Mouse (Mus musculus): ENCODE measurements around the gene Kbtbd8.

Gene Kbtbd8

GRCm38 (mm10) chr6:95116946-95117345 lies at the start of gene Kbtbd8:
TSS of gene Kbtbd8 (plus strand) at chr6:95117240.
- no peak for DNase-seq (ENCODE audit: low spot score in 2 of 2)

GRCm38 (mm10) chr6:95069753-95070152 lies 47.3 kb upstream of the Kbtbd8 start:
- DNase-seq (ENCODE audit: low spot score in 2 of 2) = no peak

- no peak for DNase-seq (ENCODE audit: low spot score in 2 of 2)
These were observed 31.8 kb upstream of the Kbtbd8 start for GRCm38 (mm10) chr6:95085276-95085675.

GRCm38 (mm10) chr6:95087154-95087846 lies 29.7 kb upstream of the Kbtbd8 start:
- DNase-seq (ENCODE audit: low spot score in 2 of 2) = no peak

GRCm38 (mm10) chr6:95088075-95088474 lies 29.0 kb upstream of the Kbtbd8 start:
- no peak for DNase-seq (ENCODE audit: low spot score in 2 of 2)

GRCm38 (mm10) chr6:95094695-95095094 lies 22.3 kb upstream of the Kbtbd8 start:
- no peak for DNase-seq (ENCODE audit: low spot score in 2 of 2)

- DNase-seq (ENCODE audit: low spot score in 2 of 2) = peak; percentile 84
These were observed 18.5 kb upstream of the Kbtbd8 start for GRCm38 (mm10) chr6:95098366-95099109.

GRCm38 (mm10) chr6:95103706-95104105 lies 13.3 kb upstream of the Kbtbd8 start:
- DNase-seq (ENCODE audit: low spot score in 2 of 2) = no peak

GRCm38 (mm10) chr6:95108437-95108836 lies 8.6 kb upstream of the Kbtbd8 start:
- DNase-seq (ENCODE audit: low spot score in 2 of 2) = no peak

GRCm38 (mm10) chr6:95109691-95110450 lies 7.2 kb upstream of the Kbtbd8 start:
- DNase-seq (ENCODE audit: low spot score in 2 of 2) = no peak

- no peak for DNase-seq (ENCODE audit: low spot score in 2 of 2)
These were observed 5.0 kb upstream of the Kbtbd8 start for GRCm38 (mm10) chr6:95112015-95112414.

- no peak for DNase-seq (ENCODE audit: low spot score in 2 of 2)
These were observed 527 bp upstream of the Kbtbd8 start for GRCm38 (mm10) chr6:95116513-95116912.

- DNase-seq (ENCODE audit: low spot score in 2 of 2) = peak; percentile 81 to 87
These were observed 838 bp downstream of the Kbtbd8 start for GRCm38 (mm10) chr6:95117614-95118541.

- DNase-seq (ENCODE audit: low spot score in 2 of 2) = no peak
These were observed 2.3 kb downstream of the Kbtbd8 start for GRCm38 (mm10) chr6:95119389-95119788.

- no peak for DNase-seq (ENCODE audit: low spot score in 2 of 2)
These were observed 33.0 kb downstream of the Kbtbd8 start for GRCm38 (mm10) chr6:95149931-95150534.

- DNase-seq (ENCODE audit: low spot score in 2 of 2) = no peak
These were observed 33.8 kb downstream of the Kbtbd8 start for GRCm38 (mm10) chr6:95150885-95151284.

- no peak for DNase-seq (ENCODE audit: low spot score in 2 of 2)
These were observed 34.5 kb downstream of the Kbtbd8 start for GRCm38 (mm10) chr6:95151563-95151962.

GRCm38 (mm10) chr6:95163965-95164364 lies 46.9 kb downstream of the Kbtbd8 start:
- DNase-seq (ENCODE audit: low spot score in 2 of 2) = no peak

- no peak for DNase-seq (ENCODE audit: low spot score in 2 of 2)
These were observed 48.6 kb downstream of the Kbtbd8 start for GRCm38 (mm10) chr6:95165630-95166029.

- DNase-seq (ENCODE audit: low spot score in 2 of 2) = no peak
These were observed 50.7 kb downstream of the Kbtbd8 start for GRCm38 (mm10) chr6:95167668-95168227.

- no peak for DNase-seq (ENCODE audit: low spot score in 2 of 2)
These were observed 52.4 kb downstream of the Kbtbd8 start for GRCm38 (mm10) chr6:95169411-95169810.
